ENCODE assay signal across 18 mouse cellular contexts in the genomic region with DNA sequence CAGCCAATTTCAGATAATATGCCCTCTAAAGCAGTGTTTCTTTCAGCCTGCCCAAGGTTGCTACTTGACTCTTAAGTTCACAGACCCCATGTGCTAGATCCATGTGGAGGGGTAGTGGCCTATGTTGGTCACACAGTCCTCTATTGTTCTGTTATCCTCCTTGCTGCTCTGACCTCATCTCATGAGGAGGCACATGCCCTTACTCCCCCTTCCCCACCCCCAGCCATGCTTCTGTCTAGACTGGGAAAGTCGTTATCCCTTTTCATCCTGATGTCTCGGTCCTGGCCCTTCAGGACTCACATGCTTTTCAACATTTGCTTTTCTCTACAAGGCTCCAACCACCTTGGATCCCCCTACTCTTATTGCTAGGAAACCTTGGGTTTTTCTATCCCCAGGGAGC. TPM values are rescaled to one million over a fixed set of nuclear protein-coding genes. Genes with fewer than 3 reads are reported as not detected.
DNase-seq lines count a peak whose midpoint lies in the region.
"Had no signal": no experiment of that assay in that cellular context is flagged by ENCODE, and none has a peak within 500 bp of the region (broad histone marks: within the 10 kb centered on the region; RNA-seq: fewer than 3 reads in every experiment).

No protein-coding gene starts in this region.

- intact Hi-C loops in heart, postnatal 10 days (cut with DNase I), result no loop called here

- DNase-seq in heart, adult 11 months, result peak; percentile 65
- DNase-seq in heart, postnatal 10 days, result no peak
- peak; percentile 10 for DNase-seq in retina, postnatal 1 day
- no peak for DNase-seq in retina, embryonic 14.5 days (ENCODE audit: low spot score)
- DNase-seq in testis, postnatal 10 days (ENCODE audit: low spot score), result peak; percentile 68
- DNase-seq in testis, postnatal 14 days (ENCODE audit: low spot score), result peak; percentile 47
- DNase-seq in adrenal gland, adult (ENCODE audit: inconsistent age in 2 of 2, low spot score in 1 of 2), result no peak
- no peak for DNase-seq in thymus, postnatal 25 days
- DNase-seq: adrenal gland, adult 2 months; adrenal gland, adult 8-10 months; adrenal gland, postnatal 10 days; adrenal gland, postnatal 14 days; adrenal gland, postnatal 25 days; adrenal gland, postnatal 36 days; B cell, adult 2 months; cerebellum, adult 11 months; cerebellum, adult 11-12 months; cerebellum, adult 18-20 months had no signal

RNA-seq across cellular contexts. Expression of a gene that starts 39.6 kb away (rescaled TPM):
- 100 to 1,000 TPM; 110 to 120 TPM for total RNA-seq in heart, postnatal 10 days (2021)

RNA-seq across cellular contexts. Expression of a gene that starts 44.0 kb away (rescaled TPM):
- 10 to 100 TPM; 90.3 to 90.7 TPM for total RNA-seq in heart, postnatal 10 days (2021)

Comparison
In these comparisons a context has a peak if more than half of its experiments do, and no peak if none do; other contexts are left out.
1. DNase-seq: peak in heart, adult 11 months (single experiment), retina, postnatal 1 day (single experiment), testis, postnatal 10 days (single experiment) and testis, postnatal 14 days (single experiment); none in heart, postnatal 10 days (0 of 2), retina, embryonic 14.5 days (single experiment), adrenal gland, adult (0 of 2) and thymus, postnatal 25 days (single experiment).